Mouse (Mus musculus) CH12.LX (cell line): ENCODE measurements at regions not wholly inside any gene's neighbourhood (a gene's known extent, or its start where the extent isn't known, plus 50 kb on each side); places are given as distances from the start of the nearest gene placed in this dataset.

Experiments
- DNase-seq: peaks from one replicate; pipeline ENCODE4 v3.0.0-alpha.2; 2013; ENCODE audit errors: extremely low read depth
- H3K27ac ChIP-seq: 2 replicates; pipeline ENCODE4 v1.5.1; 2012; ENCODE audit warnings: low read depth, mild to moderate bottlenecking, control low read depth, moderate library complexity; ENCODE audit not compliant: insufficient read depth
- H3K27me3 ChIP-seq: replicated peaks from 2 replicates; pipeline ENCODE3; 2012; ENCODE audit warnings: inconsistent platforms
- H3K36me3 ChIP-seq, 2 experiments: replicated peaks in 1 of 2; 2 replicates each; pipeline versions ENCODE3 to v1.6.1; 2012; ENCODE audit warnings: inconsistent platforms in 1 of 2, low read length in 1 of 2, mild to moderate bottlenecking in 1 of 2, mixed read lengths in 1 of 2, moderate library complexity in 1 of 2; ENCODE audit not compliant: control insufficient read depth in 1 of 2, insufficient read depth in 1 of 2
- H3K4me1 ChIP-seq, 2 experiments: 2 replicates each; pipeline ENCODE4 v1.6.1; 2012; ENCODE audit warnings: inconsistent platforms in 1 of 2, moderate library complexity in 1 of 2; ENCODE audit not compliant: insufficient read depth in 2 of 2, control insufficient read depth in 1 of 2
- H3K4me2 ChIP-seq: 2 replicates; pipeline ENCODE4 v1.6.1; 2012; ENCODE audit warnings: low read depth, mild to moderate bottlenecking, control low read depth; ENCODE audit not compliant: poor library complexity, insufficient read depth, severe bottlenecking
- H3K4me3 ChIP-seq, 3 experiments: fragments of 150-350 bp in 1 of 3; sonication (generic) in 1 of 3; replicated peaks in 1 of 3; 2 replicates each; pipeline versions ENCODE3 to v1.5.1; 2011 to 2012; ENCODE audit warnings: low read depth in 2 of 3, low read length in 2 of 3, mild to moderate bottlenecking in 2 of 3, moderate library complexity in 2 of 3, control low read depth in 1 of 3, improper control_type of control experiment in 1 of 3, inconsistent platforms in 1 of 3, mixed read lengths in 1 of 3; ENCODE audit not compliant: poor library complexity in 1 of 3
- H3K79me2 ChIP-seq: replicated peaks from 2 replicates; pipeline ENCODE4 v1.6.1; 2012; ENCODE audit warnings: mild to moderate bottlenecking, moderate library complexity; ENCODE audit not compliant: control insufficient read depth, poor library complexity, insufficient read depth, severe bottlenecking; ENCODE audit errors: extremely low read depth
- H3K9ac ChIP-seq: 2 replicates; pipeline ENCODE4 v1.6.1; 2012; ENCODE audit warnings: low read depth, mild to moderate bottlenecking, control low read depth, moderate library complexity; ENCODE audit not compliant: insufficient read depth
- H3K9me3 ChIP-seq: replicated peaks from 2 replicates; pipeline ENCODE3; 2012; ENCODE audit warnings: low read length, inconsistent platforms, mixed read lengths
- BHLHE40 ChIP-seq: IDR thresholded peaks from 2 replicates; pipeline ENCODE4 v1.6.1; 2011; ENCODE audit warnings: mild to moderate bottlenecking, low read depth, low read length, improper control_type of control experiment
- CHD2 ChIP-seq: IDR thresholded peaks from 2 replicates; pipeline ENCODE4 v1.6.1; 2011; ENCODE audit warnings: low read length, improper control_type of control experiment
- CTCF ChIP-seq, 2 experiments: IDR thresholded peaks in 1 of 2; conservative IDR thresholded peaks in 1 of 2; 2 replicates each; pipeline ENCODE4 v1.5.1; 2011 to 2012; ENCODE audit warnings: low read depth in 2 of 2, low read length in 2 of 2, improper control_type of control experiment in 1 of 2, inconsistent platforms in 1 of 2, mild to moderate bottlenecking in 1 of 2, moderate library complexity in 1 of 2
- E2F4 ChIP-seq: IDR thresholded peaks from 2 replicates; pipeline ENCODE4 v1.6.1; 2011; ENCODE audit warnings: low read depth, low read length, improper control_type of control experiment; ENCODE audit not compliant: insufficient replicate concordance
- GABPA ChIP-seq: IDR thresholded peaks from 2 replicates; pipeline ENCODE4 v1.6.1; 2012; ENCODE audit warnings: low read depth, low read length, improper control_type of control experiment, inconsistent platforms; ENCODE audit not compliant: insufficient replicate concordance
- HCFC1 ChIP-seq: IDR thresholded peaks from 2 replicates; pipeline ENCODE4 v1.6.1; 2012; ENCODE audit warnings: low read depth, mild to moderate bottlenecking, inconsistent platforms, low read length, improper control_type of control experiment
- JUN ChIP-seq: IDR thresholded peaks from 2 replicates; pipeline ENCODE4 v1.6.1; 2011; ENCODE audit warnings: low read depth, mild to moderate bottlenecking, low read length, improper control_type of control experiment, moderate library complexity; ENCODE audit not compliant: insufficient read depth
- KAT2A ChIP-seq: IDR thresholded peaks from 2 replicates; pipeline ENCODE4 v1.6.1; 2012; ENCODE audit warnings: low read length, improper control_type of control experiment, inconsistent platforms; ENCODE audit not compliant: insufficient replicate concordance
- MAFK ChIP-seq: IDR thresholded peaks from 2 replicates; pipeline ENCODE4 v1.6.1; 2011; ENCODE audit warnings: low read length, improper control_type of control experiment; ENCODE audit not compliant: insufficient replicate concordance
- MXI1 ChIP-seq: IDR thresholded peaks from 2 replicates; pipeline ENCODE4 v1.6.1; 2011; ENCODE audit warnings: mild to moderate bottlenecking, low read depth, low read length, improper control_type of control experiment
- PAX5 ChIP-seq: IDR thresholded peaks from 2 replicates; pipeline ENCODE4 v1.6.1; 2012; ENCODE audit warnings: low read length, inconsistent platforms, mixed read lengths
- POLR2AphosphoS2 ChIP-seq: IDR thresholded peaks from 2 replicates; pipeline ENCODE4 v1.6.1; 2011; ENCODE audit warnings: low read depth, low read length, improper control_type of control experiment
- RCOR1 ChIP-seq: conservative IDR thresholded peaks from 2 replicates; pipeline ENCODE4 v1.6.1; 2012; ENCODE audit warnings: low read depth, mild to moderate bottlenecking, inconsistent platforms, low read length, improper control_type of control experiment
- TBP ChIP-seq: conservative IDR thresholded peaks from 2 replicates; pipeline ENCODE4 v1.6.1; 2011; ENCODE audit warnings: low read depth, low read length, improper control_type of control experiment
- TCF12 ChIP-seq: IDR thresholded peaks from 2 replicates; pipeline ENCODE4 v1.6.1; 2014; ENCODE audit warnings: low read depth, mild to moderate bottlenecking, inconsistent platforms, low read length, improper control_type of control experiment
- ZC3H11A ChIP-seq: IDR thresholded peaks from 2 replicates; pipeline ENCODE4 v1.6.1; 2012; ENCODE audit warnings: low read depth, mild to moderate bottlenecking, inconsistent platforms, low read length, improper control_type of control experiment
- ZKSCAN1 ChIP-seq: IDR thresholded peaks from 2 replicates; pipeline ENCODE4 v1.6.1; 2012; ENCODE audit warnings: low read depth, inconsistent platforms, low read length, improper control_type of control experiment, borderline replicate concordance
- ZMIZ1 ChIP-seq: IDR thresholded peaks from 2 replicates; pipeline ENCODE4 v1.6.1; 2012; ENCODE audit warnings: low read depth, mild to moderate bottlenecking, inconsistent platforms, low read length, improper control_type of control experiment
- dilution Hi-C: fragments of 300-500 bp; cut with MboI; formaldehyde crosslinking; loops from 2 replicates; pipeline ENCODE4 v1.14.3; 2020; ENCODE audit warnings: low sequenced_read_pairs; ENCODE audit not compliant: extremely low pct_unique_long_range_greater_than_20kb, extremely low pct_ligation_motif_present
- in situ Hi-C: fragments of 300-500 bp; cut with MboI; formaldehyde crosslinking; loops from 3 replicates; pipeline ENCODE4 v1.14.3; 2019; ENCODE audit warnings: low sequenced_read_pairs, low pct_ligation_motif_present, low pct_unique_long_range_greater_than_20kb, mixed read lengths

DNA sequence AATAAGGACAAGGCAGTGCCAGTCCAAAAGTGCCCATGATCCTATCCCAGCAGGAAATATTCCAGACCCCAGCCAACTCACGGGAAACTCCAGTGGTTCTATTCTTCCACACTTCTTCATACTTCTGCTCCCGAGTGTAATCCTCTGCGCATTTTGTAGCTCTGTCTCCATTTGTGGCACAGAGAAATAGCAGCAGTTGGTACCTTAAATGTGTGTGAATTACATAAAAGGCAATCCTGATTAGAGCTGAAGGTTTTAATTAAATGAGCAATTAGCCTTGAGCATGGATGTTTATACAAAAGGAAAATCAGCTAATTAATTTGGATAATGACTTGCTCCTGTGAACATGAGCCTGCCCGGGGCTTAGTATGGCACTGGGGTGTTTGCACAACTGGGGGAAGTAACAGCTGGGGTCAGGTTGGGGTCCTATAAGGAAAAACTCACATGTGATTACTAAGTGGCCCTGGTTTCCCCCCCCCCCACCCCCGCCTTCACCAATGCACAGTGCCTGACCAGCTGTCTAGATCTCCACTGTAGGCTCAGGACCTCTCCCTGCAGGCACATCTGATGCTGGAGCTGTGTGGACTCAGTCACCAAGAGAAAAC is 110.9 kb upstream of the Irs2 start:
- Histone ChIP-seq H3K4me2 (no peak overlapping the region), H3K27me3 (no peaks in the 10 kb centered on the region), H3K27ac (no peak overlapping the region), H3K4me3 (no peak overlapping the region), H3K79me2 (no peaks in the 10 kb centered on the region), H3K9ac (no peak overlapping the region), H3K9me3 (no peaks in the 10 kb centered on the region), H3K4me1 (peaks cover 0 to 11% of the 10 kb centered on the region in 2 experiments; a peak in 2 of 4 replicates), H3K36me3 (no peaks in the 10 kb centered on the region)
- no peak for DNase-seq
- no peak for TF ChIP-seq PAX5
- TF ChIP-seq RCOR1 = no peak
- TF ChIP-seq JUN = no peak
- no peak for TF ChIP-seq CTCF (conservative IDR thresholded peaks at IDR 0.05 in 1 of 2, IDR thresholded peaks at IDR 0.05 in 1 of 2; ENCODE audit: low read depth in 2 of 2, low read length in 2 of 2)
- dilution Hi-C loops (no loop called here), in situ Hi-C loops (no loop called here)

DNA sequence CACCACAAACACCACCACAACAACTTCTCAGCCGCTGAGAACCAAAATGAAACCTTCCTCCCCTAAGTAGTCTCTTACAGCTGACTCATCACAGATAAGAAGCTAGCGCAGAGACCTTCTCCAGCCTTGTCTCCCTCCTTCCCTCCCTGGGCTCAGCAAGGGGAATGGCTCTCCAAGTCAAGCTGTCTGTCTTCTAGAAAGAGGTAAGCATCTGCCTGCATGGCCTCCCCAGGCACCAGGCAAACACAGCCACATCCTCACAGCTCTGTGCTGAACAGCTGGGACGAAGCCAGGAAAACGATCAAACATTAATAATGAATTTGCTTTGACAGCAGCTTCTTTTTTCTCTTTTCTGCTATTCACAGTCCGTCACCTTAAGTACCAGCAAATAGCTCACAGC is 108.3 kb upstream of the Irs2 start:
- in situ Hi-C loops = no loop called here
- Histone ChIP-seq H3K4me1 (peaks cover 14 to 35% of the 10 kb centered on the region in 2 experiments), H3K9ac (no peak overlapping the region), H3K9me3 (no peaks in the 10 kb centered on the region), H3K4me2 (no peak overlapping the region), H3K36me3 (no peaks in the 10 kb centered on the region), H3K79me2 (no peaks in the 10 kb centered on the region), H3K4me3 (no peak overlapping the region), H3K27ac (no peak overlapping the region), H3K27me3 (no peaks in the 10 kb centered on the region)
- TF ChIP-seq TBP (no peak), POLR2AphosphoS2 (no peak), MAFK (no peak), KAT2A (no peak), ZKSCAN1 (no peak), GABPA (no peak), JUN (no peak), E2F4 (no peak), RCOR1 (no peak), MXI1 (no peak), CTCF (conservative IDR thresholded peaks at IDR 0.05 in 1 of 2, IDR thresholded peaks at IDR 0.05 in 1 of 2; ENCODE audit: low read depth in 2 of 2, low read length in 2 of 2) (no peak), ZMIZ1 (no peak), TCF12 (no peak), BHLHE40 (no peak), CHD2 (no peak), HCFC1 (no peak), ZC3H11A (no peak)
- dilution Hi-C loops = no loop called here
- no peak for DNase-seq
